Mouse (Mus musculus): ENCODE measurements around the gene Ube2h. TPM values are rescaled to one million over a fixed set of nuclear protein-coding genes. Genes with fewer than 3 reads are reported as not detected.
A peak's percentile ranks its signal among the peaks of the same experiment; 100 is the strongest.

Gene Ube2h
- polyA plus RNA-seq, 1 experiment from 2014 or later = 44.4 TPM

GRCm38 (mm10) chr6:30172820-30173550, 131.4 kb downstream of the Ube2h start:
- H3K9me3 ChIP-seq = no peaks in the 10 kb centered on the region
- no peaks in the 10 kb centered on the region for H3K36me3 ChIP-seq
- 2% methylated on average over 44 of the region's 44 CpGs for WGBS
- H3K27ac ChIP-seq = peak overlapping the region; percentile 82
- H3K27me3 ChIP-seq = peaks cover 82% of the 10 kb centered on the region
- peaks cover 85% of the 10 kb centered on the region for H3K4me1 ChIP-seq
- H3K4me3 ChIP-seq = peak overlapping the region; percentile 49
- no peak for ATAC-seq (ENCODE audit: insufficient number of reproducible peaks, insufficient read depth, low FRiP score, low TSS enrichment, low read depth)
- H3K4me2 ChIP-seq = peak overlapping the region; percentile 65
- H3K9ac ChIP-seq = peak overlapping the region; percentile 71

- no peak for ATAC-seq (ENCODE audit: insufficient number of reproducible peaks, insufficient read depth, low FRiP score, low TSS enrichment, low read depth)
- Histone ChIP-seq H3K4me1 (peaks cover 87% of the 10 kb centered on the region), H3K27ac (no peak overlapping the region), H3K9me3 (no peaks in the 10 kb centered on the region), H3K4me3 (peak overlapping the region; percentile 49), H3K4me2 (peak overlapping the region; percentile 65), H3K9ac (peak overlapping the region; percentile 71; the same call in 1 of the 2 replicates), H3K27me3 (peaks cover 79% of the 10 kb centered on the region), H3K36me3 (no peaks in the 10 kb centered on the region)
- WGBS = 9% methylated on average over 8 of the region's 8 CpGs
Measured at GRCm38 (mm10) chr6:30172441-30172819, 131.9 kb downstream of the Ube2h start.

- no peaks in the 10 kb centered on the region for H3K9me3 ChIP-seq
- H3K9ac ChIP-seq = 0 out of 2 replicates have a peak overlapping the region, but pooled peaks have one; percentile 71
- H3K27me3 ChIP-seq = peaks cover 74% of the 10 kb centered on the region
- peak overlapping the region; percentile 49 for H3K4me3 ChIP-seq
- no peaks in the 10 kb centered on the region for H3K36me3 ChIP-seq
- H3K27ac ChIP-seq = no peak overlapping the region
- no peak for ATAC-seq (ENCODE audit: insufficient number of reproducible peaks, insufficient read depth, low FRiP score, low TSS enrichment, low read depth)
- 18% methylated on average over 10 of the region's 10 CpGs for WGBS
- peaks cover 89% of the 10 kb centered on the region for H3K4me1 ChIP-seq
- H3K4me2 ChIP-seq = peak overlapping the region; percentile 65
Measured at GRCm38 (mm10) chr6:30171967-30172366, 132.4 kb downstream of the Ube2h start.

GRCm38 (mm10) chr6:30171226-30171625, 133.1 kb downstream of the Ube2h start:
- WGBS = 20% methylated on average over 8 of the region's 8 CpGs
- Histone ChIP-seq H3K27me3 (peaks cover 67% of the 10 kb centered on the region), H3K9ac (no peak overlapping the region), H3K4me2 (peak overlapping the region; percentile 65), H3K9me3 (no peaks in the 10 kb centered on the region), H3K4me1 (peaks cover 91% of the 10 kb centered on the region), H3K4me3 (peak overlapping the region; percentile 49; the same call in 1 of the 2 replicates), H3K36me3 (no peaks in the 10 kb centered on the region), H3K27ac (no peak overlapping the region)
- no peak for ATAC-seq (ENCODE audit: insufficient number of reproducible peaks, insufficient read depth, low FRiP score, low TSS enrichment, low read depth)

GRCm38 (mm10) chr6:30169148-30169547, 135.2 kb downstream of the Ube2h start:
- WGBS = 17% methylated on average over 12 of the region's 12 CpGs
- H3K27me3 ChIP-seq = peaks cover 46% of the 10 kb centered on the region
- H3K27ac ChIP-seq = no peak overlapping the region
- H3K4me2 ChIP-seq = no peak overlapping the region
- no peak overlapping the region for H3K4me3 ChIP-seq
- peaks cover 70% of the 10 kb centered on the region for H3K4me1 ChIP-seq
- H3K9me3 ChIP-seq = no peaks in the 10 kb centered on the region
- no peak overlapping the region for H3K9ac ChIP-seq
- no peak for ATAC-seq (ENCODE audit: insufficient number of reproducible peaks, insufficient read depth, low FRiP score, low TSS enrichment, low read depth)
- H3K36me3 ChIP-seq = no peaks in the 10 kb centered on the region

GRCm38 (mm10) chr6:30168275-30168674, 136.1 kb downstream of the Ube2h start:
- no peaks in the 10 kb centered on the region for H3K36me3 ChIP-seq
- no peak overlapping the region for H3K4me2 ChIP-seq
- no peak for ATAC-seq (ENCODE audit: insufficient number of reproducible peaks, insufficient read depth, low FRiP score, low TSS enrichment, low read depth)
- H3K4me3 ChIP-seq = no peak overlapping the region
- peaks cover 61% of the 10 kb centered on the region for H3K4me1 ChIP-seq
- 82% methylated on average over 3 of the region's 3 CpGs for WGBS
- H3K9me3 ChIP-seq = no peaks in the 10 kb centered on the region
- no peak overlapping the region for H3K27ac ChIP-seq
- H3K27me3 ChIP-seq = peaks cover 37% of the 10 kb centered on the region
- H3K9ac ChIP-seq = no peak overlapping the region

- Histone ChIP-seq H3K9ac (0 out of 2 replicates have a peak overlapping the region, but pooled peaks have one; percentile 1), H3K4me2 (peak overlapping the region; percentile 9; the same call in 1 of the 2 replicates), H3K36me3 (no peaks in the 10 kb centered on the region), H3K4me1 (peaks cover 56% of the 10 kb centered on the region), H3K9me3 (no peaks in the 10 kb centered on the region), H3K27me3 (peaks cover 26% of the 10 kb centered on the region), H3K27ac (no peak overlapping the region), H3K4me3 (no peak overlapping the region)
- ATAC-seq (ENCODE audit: insufficient number of reproducible peaks, insufficient read depth, low FRiP score, low TSS enrichment, low read depth) = no peak
- 10% methylated on average over 11 of the region's 11 CpGs for WGBS
Measured at GRCm38 (mm10) chr6:30167192-30167591, 137.1 kb downstream of the Ube2h start.

GRCm38 (mm10) chr6:30166349-30166748, 138.0 kb downstream of the Ube2h start:
- no peaks in the 10 kb centered on the region for H3K9me3 ChIP-seq
- no peak for ATAC-seq (ENCODE audit: insufficient number of reproducible peaks, insufficient read depth, low FRiP score, low TSS enrichment, low read depth)
- H3K27me3 ChIP-seq = peaks cover 18% of the 10 kb centered on the region
- no peaks in the 10 kb centered on the region for H3K36me3 ChIP-seq
- no peak overlapping the region for H3K4me2 ChIP-seq
- H3K4me3 ChIP-seq = no peak overlapping the region
- 43% methylated on average over 3 of the region's 3 CpGs for WGBS
- H3K4me1 ChIP-seq = peaks cover 49% of the 10 kb centered on the region
- H3K9ac ChIP-seq = no peak overlapping the region
- no peak overlapping the region for H3K27ac ChIP-seq

GRCm38 (mm10) chr6:30162091-30162490, 142.2 kb downstream of the Ube2h start:
- no peak overlapping the region for H3K4me3 ChIP-seq
- no peak overlapping the region for H3K4me2 ChIP-seq
- H3K36me3 ChIP-seq = no peaks in the 10 kb centered on the region
- no peaks in the 10 kb centered on the region for H3K27me3 ChIP-seq
- H3K9ac ChIP-seq = no peak overlapping the region
- H3K9me3 ChIP-seq = no peaks in the 10 kb centered on the region
- 47% methylated on average over 7 of the region's 7 CpGs for WGBS
- ATAC-seq (ENCODE audit: insufficient number of reproducible peaks, insufficient read depth, low FRiP score, low TSS enrichment, low read depth) = no peak
- no peak overlapping the region for H3K27ac ChIP-seq
- H3K4me1 ChIP-seq = peaks cover 14% of the 10 kb centered on the region

GRCm38 (mm10) chr6:30161618-30162017, 142.7 kb downstream of the Ube2h start:
- H3K27ac ChIP-seq = no peak overlapping the region; the same call in 1 of the 2 replicates

More at GRCm38 (mm10) chr6:30161618-30162017, 142.7 kb downstream of the Ube2h start:
- Histone ChIP-seq H3K9ac (no peak overlapping the region), H3K4me1 (peaks cover 10% of the 10 kb centered on the region), H3K36me3 (no peaks in the 10 kb centered on the region), H3K9me3 (no peaks in the 10 kb centered on the region), H3K4me2 (no peak overlapping the region), H3K4me3 (no peak overlapping the region), H3K27me3 (no peaks in the 10 kb centered on the region)
- no peak for ATAC-seq (ENCODE audit: insufficient number of reproducible peaks, insufficient read depth, low FRiP score, low TSS enrichment, low read depth)
- 67% methylated on average over 2 of the region's 2 CpGs for WGBS
